Mouse (Mus musculus): ENCODE measurements around the gene Gm7029. TPM values are rescaled to one million over a fixed set of nuclear protein-coding genes. Genes with fewer than 3 reads are reported as not detected.
A peak's percentile ranks its signal among the peaks of the same experiment; 100 is the strongest.

Gm7029 gene
- total RNA-seq, 2 experiments from 2014 or later: not detected

- no peak for DNase-seq (ENCODE audit: low spot score in 2 of 2)
Observed at GRCm38 (mm10) chr17:33911813-33912414, 38.3 kb downstream of the Gm7029 start.

- no peak for DNase-seq (ENCODE audit: low spot score in 2 of 2)
Observed at GRCm38 (mm10) chr17:33913264-33913663, 39.6 kb downstream of the Gm7029 start.

- no peak for DNase-seq (ENCODE audit: low spot score in 2 of 2)
Observed at GRCm38 (mm10) chr17:33913905-33914304, 40.3 kb downstream of the Gm7029 start.

- DNase-seq (ENCODE audit: low spot score in 2 of 2): no peak
Observed at GRCm38 (mm10) chr17:33914969-33915391, 41.3 kb downstream of the Gm7029 start.

- peak; percentile 96 to 97 for DNase-seq (ENCODE audit: low spot score in 2 of 2)
Observed at GRCm38 (mm10) chr17:33915671-33916250, 42.1 kb downstream of the Gm7029 start, which contains the start of the genes Tapbp and Zbtb22. Gene Tapbp, plus strand, starts transcription at chr17:33915899. Gene Zbtb22, plus strand, starts transcription at chr17:33915904.

- no peak for DNase-seq (ENCODE audit: low spot score in 2 of 2)
Observed at GRCm38 (mm10) chr17:33916294-33916693, 42.7 kb downstream of the Gm7029 start.

GRCm38 (mm10) chr17:33916847-33917655 is 43.4 kb downstream of the Gm7029 start:
- DNase-seq (ENCODE audit: low spot score in 2 of 2): no peak

GRCm38 (mm10) chr17:33917656-33918292 is 44.1 kb downstream of the Gm7029 start:
- DNase-seq (ENCODE audit: low spot score in 2 of 2): no peak

GRCm38 (mm10) chr17:33918293-33919203 is 44.9 kb downstream of the Gm7029 start:
- no peak for DNase-seq (ENCODE audit: low spot score in 2 of 2)

- no peak for DNase-seq (ENCODE audit: low spot score in 2 of 2)
Observed at GRCm38 (mm10) chr17:33919351-33920281, 46.0 kb downstream of the Gm7029 start.

- DNase-seq (ENCODE audit: low spot score in 2 of 2): peak; percentile 72 to 77
Observed at GRCm38 (mm10) chr17:33920282-33921097, 46.9 kb downstream of the Gm7029 start.

GRCm38 (mm10) chr17:33921361-33921760 is 47.7 kb downstream of the Gm7029 start:
- DNase-seq (ENCODE audit: low spot score in 2 of 2): no peak

Small RNAs within 50 kb of the gene (microRNA-seq; reads per million reads assigned to microRNA genes)
- 0 reads per million in 2 experiments for gene Gm27740

Other genes with a start within 250 kb of the Gm7029 start
- gene Zfp414, start 244.7 kb upstream of the Gm7029 start, total RNA-seq (2021): 10 to 100 TPM; 40.6 to 45.0 TPM
- gene Pram1, start 235.8 kb upstream of the Gm7029 start, total RNA-seq (2021): under 1 TPM in 1 of 2 experiments, not detected in 1; 0.60 TPM
- gene Hnrnpm, start 187.0 kb upstream of the Gm7029 start, total RNA-seq (2021): 100 to 1,000 TPM; 128 to 134 TPM
- 10 to 100 TPM; 84.7 to 89.0 TPM for gene March2, start 155.2 kb upstream of the Gm7029 start, total RNA-seq (2021)
- gene Rab11b, start 113.3 kb upstream of the Gm7029 start, total RNA-seq (2021): 100 to 1,000 TPM; 281 to 286 TPM
- gene Angptl4, start 92.0 kb upstream of the Gm7029 start, total RNA-seq (2021): 1 to 10 TPM; 4.8 to 5.8 TPM
- gene Kank3, start 63.3 kb upstream of the Gm7029 start, total RNA-seq (2021): 10 to 100 TPM; 45.2 to 48.1 TPM
- 100 to 1,000 TPM; 776 to 830 TPM for gene Rps28, start 49.3 kb upstream of the Gm7029 start, total RNA-seq (2021)
- gene Ndufa7, start 49.3 kb upstream of the Gm7029 start, total RNA-seq (2021): 100 to 1,000 TPM; 209 to 232 TPM
- gene Cd320, start 30.7 kb upstream of the Gm7029 start, total RNA-seq (2021): 10 to 100 TPM; 25.9 to 28.8 TPM
- gene Kifc1, start 16.8 kb downstream of the Gm7029 start, total RNA-seq (2021): 1 to 10 TPM; 2.9 to 4.5 TPM
- gene Platr17, start 31.3 kb downstream of the Gm7029 start, total RNA-seq (2021): under 1 TPM in 1 of 2 experiments, not detected in 1; 0.50 TPM
- 10 to 100 TPM; 28.0 to 28.6 TPM for gene Daxx, start 35.6 kb downstream of the Gm7029 start, total RNA-seq (2021)
- gene Tapbp, start 42.1 kb downstream of the Gm7029 start, total RNA-seq (2021): 10 to 100 TPM; 27.4 to 34.4 TPM
- 10 to 100 TPM; 30.5 to 34.0 TPM for gene Zbtb22, start 42.1 kb downstream of the Gm7029 start, total RNA-seq (2021)
- gene Rgl2, start 55.7 kb downstream of the Gm7029 start, total RNA-seq (2021): 10 to 100 TPM; 67.0 to 68.9 TPM
- 10 to 100 TPM; 89.3 to 93.4 TPM for gene Pfdn6, start 66.5 kb downstream of the Gm7029 start, total RNA-seq (2021)
- 10 to 100 TPM; 17.5 to 18.5 TPM for gene Wdr46, start 66.8 kb downstream of the Gm7029 start, total RNA-seq (2021)
- gene B3galt4, start 77.7 kb downstream of the Gm7029 start, total RNA-seq (2021): 1 to 10 TPM; 5.4 to 6.8 TPM
- 10 to 100 TPM; 78.5 to 84.4 TPM for gene Vps52, start 82.0 kb downstream of the Gm7029 start, total RNA-seq (2021)
- gene Rps18, start 82.2 kb downstream of the Gm7029 start, total RNA-seq (2021): 100 to 1,000 TPM; 356 to 380 TPM
- gene H2-K1, start 126.5 kb downstream of the Gm7029 start, total RNA-seq (2021): 10 to 100 TPM; 14.4 to 15.9 TPM
- 10 to 100 TPM; 32.5 to 37.8 TPM for gene Ring1, start 150.8 kb downstream of the Gm7029 start, total RNA-seq (2021)
- 10 to 100 TPM; 48.0 to 48.7 TPM for gene H2-Ke6, start 154.2 kb downstream of the Gm7029 start, total RNA-seq (2021)
- gene Slc39a7, start 157.8 kb downstream of the Gm7029 start, total RNA-seq (2021): 10 to 100 TPM; 91.2 to 97.5 TPM
- 10 to 100 TPM; 70.9 to 72.1 TPM for gene Rxrb, start 158.0 kb downstream of the Gm7029 start, total RNA-seq (2021)
- 10 to 100 TPM; 26.8 to 27.4 TPM for gene Col11a2, start 165.6 kb downstream of the Gm7029 start, total RNA-seq (2021)
- gene H2-Oa, start 218.5 kb downstream of the Gm7029 start, total RNA-seq (2021): not detected
- gene H2-DMa, start 245.7 kb downstream of the Gm7029 start, total RNA-seq (2021): 10 to 100 TPM; 36.8 to 38.0 TPM
- gene Brd2, start 248.8 kb downstream of the Gm7029 start, total RNA-seq (2021): 100 to 1,000 TPM; 248 to 278 TPM

All from layer of hippocampus, postnatal 14 days (tissue).